Mouse (Mus musculus): ENCODE data around the gene Azi2. TPM values are rescaled to one million over a fixed set of nuclear protein-coding genes. Genes with fewer than 3 reads are reported as not detected.

Azi2 gene
- polyA plus RNA-seq (2012; rRNA removed) = 51.2 and 54.4 TPM in 2 replicates

GRCm38 (mm10) chr9:118040218-118041021 is at the start of gene Azi2:
Gene Azi2, plus strand, starts transcription at chr9:118040499.
- peak; percentile 96 to 99 for DNase-seq (ENCODE audit: extremely low spot score in 1 of 2, low spot score in 1 of 2)

- DNase-seq (ENCODE audit: extremely low spot score in 1 of 2, low spot score in 1 of 2) = no peak
These were observed 43.7 kb upstream of the Azi2 start for GRCm38 (mm10) chr9:117996631-117997030.

- DNase-seq (ENCODE audit: extremely low spot score in 1 of 2, low spot score in 1 of 2) = no peak
These were observed 38.8 kb upstream of the Azi2 start for GRCm38 (mm10) chr9:118001488-118001887.

GRCm38 (mm10) chr9:118003218-118003886 is 36.9 kb upstream of the Azi2 start:
- DNase-seq (ENCODE audit: extremely low spot score in 1 of 2, low spot score in 1 of 2) = no peak

GRCm38 (mm10) chr9:118003937-118004336 is 36.4 kb upstream of the Azi2 start:
- no peak for DNase-seq (ENCODE audit: extremely low spot score in 1 of 2, low spot score in 1 of 2)

GRCm38 (mm10) chr9:118012928-118013327 is 27.4 kb upstream of the Azi2 start:
- no peak for DNase-seq (ENCODE audit: extremely low spot score in 1 of 2, low spot score in 1 of 2)

- no peak for DNase-seq (ENCODE audit: extremely low spot score in 1 of 2, low spot score in 1 of 2)
These were observed 15.3 kb upstream of the Azi2 start for GRCm38 (mm10) chr9:118024966-118025365.

GRCm38 (mm10) chr9:118029490-118029889 is 10.8 kb upstream of the Azi2 start:
- DNase-seq (ENCODE audit: extremely low spot score in 1 of 2, low spot score in 1 of 2) = no peak

GRCm38 (mm10) chr9:118030252-118030651 is 10.0 kb upstream of the Azi2 start:
- no peak for DNase-seq (ENCODE audit: extremely low spot score in 1 of 2, low spot score in 1 of 2)

- DNase-seq (ENCODE audit: extremely low spot score in 1 of 2, low spot score in 1 of 2) = no peak
These were observed 8.6 kb upstream of the Azi2 start for GRCm38 (mm10) chr9:118031694-118032093.

GRCm38 (mm10) chr9:118034990-118035389 is 5.3 kb upstream of the Azi2 start:
- DNase-seq (ENCODE audit: extremely low spot score in 1 of 2, low spot score in 1 of 2) = no peak

- DNase-seq (ENCODE audit: extremely low spot score in 1 of 2, low spot score in 1 of 2) = peak in 1 of 2 experiments; percentile 35
These were observed 712 bp downstream of the Azi2 start for GRCm38 (mm10) chr9:118041022-118041400.

GRCm38 (mm10) chr9:118041646-118042045 is 1.3 kb downstream of the Azi2 start:
- DNase-seq (ENCODE audit: extremely low spot score in 1 of 2, low spot score in 1 of 2) = no peak

- no peak for DNase-seq (ENCODE audit: extremely low spot score in 1 of 2, low spot score in 1 of 2)
These were observed 2.4 kb downstream of the Azi2 start for GRCm38 (mm10) chr9:118042738-118043137.

GRCm38 (mm10) chr9:118043581-118043980 is 3.3 kb downstream of the Azi2 start:
- DNase-seq (ENCODE audit: extremely low spot score in 1 of 2, low spot score in 1 of 2) = no peak

- DNase-seq (ENCODE audit: extremely low spot score in 1 of 2, low spot score in 1 of 2) = no peak
These were observed 4.8 kb downstream of the Azi2 start for GRCm38 (mm10) chr9:118045011-118045533.

GRCm38 (mm10) chr9:118053286-118053685 is 13.0 kb downstream of the Azi2 start:
- DNase-seq (ENCODE audit: extremely low spot score in 1 of 2, low spot score in 1 of 2) = peak in 1 of 2 experiments; percentile 23

GRCm38 (mm10) chr9:118059101-118059500 is 18.8 kb downstream of the Azi2 start:
- no peak for DNase-seq (ENCODE audit: extremely low spot score in 1 of 2, low spot score in 1 of 2)

GRCm38 (mm10) chr9:118070442-118070841 is 30.1 kb downstream of the Azi2 start:
- no peak for DNase-seq (ENCODE audit: extremely low spot score in 1 of 2, low spot score in 1 of 2)

GRCm38 (mm10) chr9:118071337-118071736 is 31.0 kb downstream of the Azi2 start:
- DNase-seq (ENCODE audit: extremely low spot score in 1 of 2, low spot score in 1 of 2) = no peak

GRCm38 (mm10) chr9:118072101-118072500 is 31.8 kb downstream of the Azi2 start:
- no peak for DNase-seq (ENCODE audit: extremely low spot score in 1 of 2, low spot score in 1 of 2)

GRCm38 (mm10) chr9:118073358-118073757 is 33.1 kb downstream of the Azi2 start:
- no peak for DNase-seq (ENCODE audit: extremely low spot score in 1 of 2, low spot score in 1 of 2)
